Mouse (Mus musculus): Measurements from ENCODE around the gene Lmbr1l. TPM values are rescaled to one million over a fixed set of nuclear protein-coding genes. Genes with fewer than 3 reads are reported as not detected.

The Lmbr1l gene
- polyA plus RNA-seq, 1 experiment from 2014 or later: 8.1 TPM

GRCm38 (mm10) chr15:98871916-98872888 lies 45.8 kb downstream of the Lmbr1l start:
- Histone ChIP-seq H3K4me1 (replicated peaks; ENCODE audit: control insufficient read depth, insufficient read depth, low read length) (peaks cover 40% of the 10 kb centered on the region), H3K9me3 (ENCODE audit: control insufficient read depth, low read length) (no peaks in the 10 kb centered on the region), H3K4me2 (replicated peaks) (peak overlapping the region; percentile 84), H3K27me3 (ENCODE audit: control insufficient read depth, insufficient read depth, low read length) (no peaks in the 10 kb centered on the region), H3K4me3 (replicated peaks; ENCODE audit: low read length) (peak overlapping the region; percentile 87), H3K27ac (peak overlapping the region; percentile 98), H3K9ac (peak overlapping the region; percentile 94), H3K36me3 (replicated peaks; ENCODE audit: control insufficient read depth, insufficient read depth) (no peaks in the 10 kb centered on the region)
- ATAC-seq (ENCODE audit: low FRiP score) (peak; percentile 82), DNase-seq (ENCODE audit: low spot score) (peak; percentile 94)
- WGBS: under 1% methylated on average over 47 of the region's 51 CpGs

- H3K9ac ChIP-seq: peak within 1 kb of the TSS; percentile 94
- DNase-seq (ENCODE audit: low spot score): peak; percentile 42
- peak; percentile 44 for ATAC-seq (ENCODE audit: low FRiP score)
- H3K27me3 ChIP-seq (ENCODE audit: control insufficient read depth, insufficient read depth, low read length): no peaks in the 10 kb centered on the region
- no peaks in the 10 kb centered on the region for H3K9me3 ChIP-seq (ENCODE audit: control insufficient read depth, low read length)
- WGBS: under 1% methylated on average over 66 of the region's 94 CpGs
- peaks cover 3% of the 10 kb centered on the region for H3K36me3 ChIP-seq (replicated peaks; ENCODE audit: control insufficient read depth, insufficient read depth)
- H3K4me3 ChIP-seq (replicated peaks; ENCODE audit: low read length): peak within 1 kb of the TSS; percentile 87
- peaks cover 43% of the 10 kb centered on the region for H3K4me1 ChIP-seq (replicated peaks; ENCODE audit: control insufficient read depth, insufficient read depth, low read length)
- peak within 1 kb of the TSS; percentile 84 for H3K4me2 ChIP-seq (replicated peaks)
- peak within 1 kb of the TSS; percentile 98 for H3K27ac ChIP-seq
Observed at GRCm38 (mm10) chr15:98871070-98871915, 46.7 kb downstream of the Lmbr1l start, which contains the start of gene Kmt2d. Gene Kmt2d (minus strand): TSS chr15:98871204.

- peak overlapping the region; percentile 98 for H3K27ac ChIP-seq
- H3K4me3 ChIP-seq (replicated peaks; ENCODE audit: low read length): peak overlapping the region; percentile 87
- no peak for DNase-seq (ENCODE audit: low spot score)
- ATAC-seq (ENCODE audit: low FRiP score): no peak
- peak overlapping the region; percentile 94 for H3K9ac ChIP-seq
- H3K36me3 ChIP-seq (replicated peaks; ENCODE audit: control insufficient read depth, insufficient read depth): peaks cover 12% of the 10 kb centered on the region
- WGBS: 0% methylated on average over 15 of the region's 16 CpGs
- no peaks in the 10 kb centered on the region for H3K27me3 ChIP-seq (ENCODE audit: control insufficient read depth, insufficient read depth, low read length)
- H3K4me1 ChIP-seq (replicated peaks; ENCODE audit: control insufficient read depth, insufficient read depth, low read length): peaks cover 43% of the 10 kb centered on the region
- H3K4me2 ChIP-seq (replicated peaks): peak overlapping the region; percentile 84
- H3K9me3 ChIP-seq (ENCODE audit: control insufficient read depth, low read length): no peaks in the 10 kb centered on the region
Observed at GRCm38 (mm10) chr15:98870179-98871069, 47.6 kb downstream of the Lmbr1l start.

GRCm38 (mm10) chr15:98869342-98870178 lies 48.5 kb downstream of the Lmbr1l start:
- ATAC-seq (ENCODE audit: low FRiP score) (no peak), DNase-seq (ENCODE audit: low spot score) (no peak)
- Histone ChIP-seq H3K9me3 (ENCODE audit: control insufficient read depth, low read length) (no peaks in the 10 kb centered on the region), H3K4me3 (replicated peaks; ENCODE audit: low read length) (peak overlapping the region; percentile 87), H3K27ac (no peak overlapping the region), H3K27me3 (ENCODE audit: control insufficient read depth, insufficient read depth, low read length) (no peaks in the 10 kb centered on the region), H3K4me2 (replicated peaks) (peak overlapping the region; percentile 84), H3K4me1 (replicated peaks; ENCODE audit: control insufficient read depth, insufficient read depth, low read length) (peaks cover 43% of the 10 kb centered on the region), H3K9ac (peak overlapping the region; percentile 94), H3K36me3 (replicated peaks; ENCODE audit: control insufficient read depth, insufficient read depth) (peaks cover 21% of the 10 kb centered on the region)
- 12% methylated on average over 8 of the region's 8 CpGs for WGBS

- H3K4me1 ChIP-seq (replicated peaks; ENCODE audit: control insufficient read depth, insufficient read depth, low read length): peaks cover 43% of the 10 kb centered on the region
- no peaks in the 10 kb centered on the region for H3K9me3 ChIP-seq (ENCODE audit: control insufficient read depth, low read length)
- DNase-seq (ENCODE audit: low spot score): no peak
- 30% methylated on average over 11 of the region's 11 CpGs for WGBS
- no peak overlapping the region for H3K27ac ChIP-seq
- H3K4me2 ChIP-seq (replicated peaks): peak overlapping the region; percentile 84
- H3K27me3 ChIP-seq (ENCODE audit: control insufficient read depth, insufficient read depth, low read length): no peaks in the 10 kb centered on the region
- peak overlapping the region; percentile 94 for H3K9ac ChIP-seq
- no peak for ATAC-seq (ENCODE audit: low FRiP score)
- peak overlapping the region; percentile 87 for H3K4me3 ChIP-seq (replicated peaks; ENCODE audit: low read length)
- H3K36me3 ChIP-seq (replicated peaks; ENCODE audit: control insufficient read depth, insufficient read depth): peaks cover 31% of the 10 kb centered on the region
Observed at GRCm38 (mm10) chr15:98868346-98869063, 49.5 kb downstream of the Lmbr1l start.

- H3K27me3 ChIP-seq (ENCODE audit: control insufficient read depth, insufficient read depth, low read length): no peaks in the 10 kb centered on the region
- H3K9ac ChIP-seq: peak overlapping the region; percentile 94; the same call in 1 of the 2 replicates
- H3K4me2 ChIP-seq (replicated peaks): peak overlapping the region; percentile 84
- DNase-seq (ENCODE audit: low spot score) (no peak), ATAC-seq (ENCODE audit: low FRiP score) (no peak)
- WGBS: 77% methylated on average over 6 of the region's 6 CpGs
- no peak overlapping the region for H3K27ac ChIP-seq
- peak overlapping the region; percentile 87; the same call in 1 of the 2 replicates for H3K4me3 ChIP-seq (replicated peaks; ENCODE audit: low read length)
- no peaks in the 10 kb centered on the region for H3K9me3 ChIP-seq (ENCODE audit: control insufficient read depth, low read length)
- peaks cover 36% of the 10 kb centered on the region for H3K4me1 ChIP-seq (replicated peaks; ENCODE audit: control insufficient read depth, insufficient read depth, low read length)
- H3K36me3 ChIP-seq (replicated peaks; ENCODE audit: control insufficient read depth, insufficient read depth): peaks cover 43% of the 10 kb centered on the region
Observed at GRCm38 (mm10) chr15:98867321-98867720, 50.7 kb downstream of the Lmbr1l start.

GRCm38 (mm10) chr15:98866501-98866900 lies 51.5 kb downstream of the Lmbr1l start:
- peaks cover 51% of the 10 kb centered on the region for H3K36me3 ChIP-seq (replicated peaks; ENCODE audit: control insufficient read depth, insufficient read depth)
- no peaks in the 10 kb centered on the region for H3K27me3 ChIP-seq (ENCODE audit: control insufficient read depth, insufficient read depth, low read length)
- H3K4me2 ChIP-seq (replicated peaks): no peak overlapping the region
- peaks cover 36% of the 10 kb centered on the region for H3K4me1 ChIP-seq (replicated peaks; ENCODE audit: control insufficient read depth, insufficient read depth, low read length)
- WGBS: 91% methylated on average over 5 of the region's 5 CpGs
- H3K9me3 ChIP-seq (ENCODE audit: control insufficient read depth, low read length): no peaks in the 10 kb centered on the region
- H3K27ac ChIP-seq: no peak overlapping the region
- no peak overlapping the region for H3K4me3 ChIP-seq (replicated peaks; ENCODE audit: low read length)
- DNase-seq (ENCODE audit: low spot score) (no peak), ATAC-seq (ENCODE audit: low FRiP score) (no peak)
- no peak overlapping the region for H3K9ac ChIP-seq
